Mouse (Mus musculus) heart, embryonic 14.5 days (tissue): ENCODE measurements around the gene Rad23a. TPM values are rescaled to one million over a fixed set of nuclear protein-coding genes. Genes with fewer than 3 reads are reported as not detected.

ENCODE experiments used
- ATAC-seq: fragments of 200-750 bp; cut with Nextera tagmentation; 2 replicates; pipeline ENCODE4 v1.8.0; 2017; ENCODE audit warnings: low read depth, moderate TSS enrichment; ENCODE audit not compliant: insufficient number of reproducible peaks, insufficient read depth, low FRiP score
- H3K27ac ChIP-seq, 2 experiments: fragments of 200-500 bp in 1 of 2; fragments of 300-500 bp in 1 of 2; sonication (generic) in 1 of 2; replicated peaks in 1 of 2; 2 replicates each; pipeline ENCODE4 v1.5.1; 2012 to 2014; ENCODE audit warnings: low read depth in 2 of 2, low read length in 2 of 2, control low read depth in 1 of 2, mild to moderate bottlenecking in 1 of 2, mixed read lengths in 1 of 2; ENCODE audit not compliant: control insufficient read depth in 1 of 2, insufficient read depth in 1 of 2
- H3K27me3 ChIP-seq: fragments of 300-500 bp; sonication (generic); 2 replicates; pipeline ENCODE4 v1.6.1; 2014; ENCODE audit warnings: mild to moderate bottlenecking, low read length, control low read depth; ENCODE audit not compliant: control insufficient read depth, insufficient read depth
- H3K36me3 ChIP-seq: fragments of 300-500 bp; sonication (generic); 2 replicates; pipeline ENCODE4 v1.6.1; 2014; ENCODE audit warnings: mild to moderate bottlenecking, control low read depth, low read length, mixed read lengths; ENCODE audit not compliant: control insufficient read depth, insufficient read depth
- H3K4me1 ChIP-seq, 2 experiments: fragments of 200-500 bp in 1 of 2; fragments of 300-500 bp in 1 of 2; sonication (generic) in 1 of 2; 2 replicates each; pipeline ENCODE4 v1.6.1; 2012 to 2014; ENCODE audit warnings: low read length in 2 of 2, control low read depth in 1 of 2, mixed read lengths in 1 of 2; ENCODE audit not compliant: control insufficient read depth in 2 of 2, insufficient read depth in 2 of 2
- H3K4me2 ChIP-seq: fragments of 300-500 bp; sonication (generic); 2 replicates; pipeline ENCODE4 v1.6.1; 2014; ENCODE audit warnings: mild to moderate bottlenecking, low read length
- H3K4me3 ChIP-seq, 2 experiments: fragments of 200-500 bp in 1 of 2; fragments of 300-500 bp in 1 of 2; sonication (generic) in 1 of 2; 2 replicates each; pipeline ENCODE4 v1.5.1; 2012 to 2014; ENCODE audit warnings: low read length in 2 of 2, mild to moderate bottlenecking in 2 of 2, control low read depth in 1 of 2, low read depth in 1 of 2, moderate library complexity in 1 of 2; ENCODE audit not compliant: control insufficient read depth in 1 of 2, insufficient read depth in 1 of 2
- H3K9ac ChIP-seq: fragments of 300-500 bp; sonication (generic); 2 replicates; pipeline ENCODE4 v1.6.1; 2014; ENCODE audit warnings: mild to moderate bottlenecking, low read length
- H3K9me3 ChIP-seq: fragments of 300-500 bp; sonication (generic); 2 replicates; pipeline ENCODE4 v1.6.1; 2016; ENCODE audit warnings: low read length, control low read depth; ENCODE audit not compliant: control insufficient read depth
- WGBS: fragments of 180-500 bp; shearing (Covaris S2); extraction: QIAGEN DNeasy Blood & Tissue Kit; methylation state at CpG from one replicate; pipeline ENCODE4 v1.1.7; 2014; 5-methylcytosine and 5-hydroxymethylcytosine counted together
- microRNA-seq: library from miRNA; unstranded; fragments of <30 nt; microRNA quantifications from one replicate; pipeline ENCODE4, GENCODE M21; 2016
- polyA plus RNA-seq: library from polyadenylated mRNA; unstranded; fragments of >200 nt; fragmentation: Nextera tagmentation; extraction: Ambion mirVana; gene quantifications from 2 replicates; pipeline ENCODE4 v1.2.1, GENCODE M21; 2014

Gene Rad23a
- polyA plus RNA-seq, 1 experiment from 2014 or later: 122 TPM

GRCm38 (mm10) chr8:84785506-84785755, 55.0 kb downstream of the Rad23a start:
- H3K27ac ChIP-seq: no peak overlapping the region
- 8% methylated on average over 11 of the region's 11 CpGs for WGBS
- H3K9me3 ChIP-seq: no peaks in the 10 kb centered on the region
- no peaks in the 10 kb centered on the region for H3K36me3 ChIP-seq
- peak overlapping the region; percentile 50; the same call in 1 of the 2 replicates for H3K4me2 ChIP-seq
- H3K27me3 ChIP-seq: peaks cover 96% of the 10 kb centered on the region
- ATAC-seq: no peak
- H3K9ac ChIP-seq: no peak overlapping the region
- no peak overlapping the region for H3K4me3 ChIP-seq
- peaks cover 37 to 64% of the 10 kb centered on the region in 2 experiments for H3K4me1 ChIP-seq

- H3K9me3 ChIP-seq: no peaks in the 10 kb centered on the region
- no peak for ATAC-seq
- peaks cover 98% of the 10 kb centered on the region for H3K27me3 ChIP-seq
- H3K4me3 ChIP-seq: peak overlapping the region; percentile 3 to 21; a peak in 3 of 4 replicates
- peak overlapping the region; percentile 27; the same call in 1 of the 2 replicates for H3K9ac ChIP-seq
- 2% methylated on average over 48 of the region's 48 CpGs for WGBS
- no peaks in the 10 kb centered on the region for H3K36me3 ChIP-seq
- peak overlapping the region; percentile 50 for H3K4me2 ChIP-seq
- no peak overlapping the region for H3K27ac ChIP-seq
- peaks cover 32 to 62% of the 10 kb centered on the region in 2 experiments for H3K4me1 ChIP-seq
Observed at GRCm38 (mm10) chr8:84784681-84785505, 55.6 kb downstream of the Rad23a start.

Small RNA genes lying within 50 kb of the gene (microRNA-seq; reads per million reads assigned to microRNA genes)
- gene Mir7069: 2.8 reads per million, percentile 3 among the genes with 10 or more reads in this experiment

Other genes starting within 250 kb of the Rad23a start
- 36.4 and 43.8 TPM in 2 replicates for gene Ier2, start 177.8 kb downstream of the Rad23a start, polyA plus RNA-seq
- gene Trmt1, start 154.4 kb downstream of the Rad23a start, polyA plus RNA-seq: 46.1 and 50.0 TPM in 2 replicates
- gene Nacc1, start 152.8 kb downstream of the Rad23a start, polyA plus RNA-seq: 15.1 and 17.4 TPM in 2 replicates
- 12.1 and 13.7 TPM in 2 replicates for gene Lyl1, start 139.2 kb downstream of the Rad23a start, polyA plus RNA-seq
- 5.2 and 5.9 TPM in 2 replicates for gene G430095P16Rik, start 117.7 kb downstream of the Rad23a start, polyA plus RNA-seq
- 16.3 and 16.8 TPM in 2 replicates for gene Nfix, start 40.3 kb downstream of the Rad23a start, polyA plus RNA-seq
- gene Dand5, start 17.8 kb downstream of the Rad23a start, polyA plus RNA-seq: 5.9 and 6.6 TPM in 2 replicates
- 49.9 and 53.0 TPM in 2 replicates for gene Gadd45gip1, start 9.1 kb downstream of the Rad23a start, polyA plus RNA-seq
- gene Calr, start 6.3 kb upstream of the Rad23a start, polyA plus RNA-seq: 500 and 527 TPM in 2 replicates
- gene Farsa, start 16.3 kb upstream of the Rad23a start, polyA plus RNA-seq: 47.6 and 50.7 TPM in 2 replicates
- 23.7 and 25.2 TPM in 2 replicates for gene Syce2, start 31.4 kb upstream of the Rad23a start, polyA plus RNA-seq
- gene Gcdh, start 53.3 kb upstream of the Rad23a start, polyA plus RNA-seq: 34.0 and 38.6 TPM in 2 replicates
- gene Klf1, start 61.3 kb upstream of the Rad23a start, polyA plus RNA-seq: 1.8 and 2.5 TPM in 2 replicates
- gene Dnase2a, start 67.9 kb upstream of the Rad23a start, polyA plus RNA-seq: 4.5 and 5.5 TPM in 2 replicates
- 0.08 and 0.23 TPM in 2 replicates for gene Mast1, start 96.7 kb upstream of the Rad23a start, polyA plus RNA-seq
- 0.12 TPM in 1 of 2 replicates, not detected in the other for gene Rtbdn, start 106.3 kb upstream of the Rad23a start, polyA plus RNA-seq
- not detected in 2 replicates for gene Gm49661, start 128.8 kb upstream of the Rad23a start, polyA plus RNA-seq
- 792 and 804 TPM in 2 replicates for gene Prdx2, start 128.9 kb upstream of the Rad23a start, polyA plus RNA-seq
- 71.8 and 80.8 TPM in 2 replicates for gene Rnaseh2a, start 129.1 kb upstream of the Rad23a start, polyA plus RNA-seq
- 10.1 and 10.9 TPM in 2 replicates for gene Junb, start 138.1 kb upstream of the Rad23a start, polyA plus RNA-seq
- gene Hook2, start 149.9 kb upstream of the Rad23a start, polyA plus RNA-seq: 5.0 and 5.1 TPM in 2 replicates
- gene Best2, start 173.9 kb upstream of the Rad23a start, polyA plus RNA-seq: not detected in 2 replicates
- 91.5 and 109 TPM in 2 replicates for gene Asna1, start 184.6 kb upstream of the Rad23a start, polyA plus RNA-seq
- gene Trir, start 186.2 kb upstream of the Rad23a start, polyA plus RNA-seq: 92.0 and 95.9 TPM in 2 replicates
- gene Tnpo2, start 196.2 kb upstream of the Rad23a start, polyA plus RNA-seq: 13.0 and 15.2 TPM in 2 replicates
- 16.6 and 21.6 TPM in 2 replicates for gene Fbxw9, start 219.4 kb upstream of the Rad23a start, polyA plus RNA-seq
- gene Gm5741, start 227.3 kb upstream of the Rad23a start, polyA plus RNA-seq: not detected in 2 replicates
- gene Dhps, start 231.1 kb upstream of the Rad23a start, polyA plus RNA-seq: 50.7 and 55.8 TPM in 2 replicates
- gene Wdr83os, start 240.1 kb upstream of the Rad23a start, polyA plus RNA-seq: 125 and 136 TPM in 2 replicates
- gene Wdr83, start 240.6 kb upstream of the Rad23a start, polyA plus RNA-seq: 35.4 and 43.0 TPM in 2 replicates
- 32.9 and 35.7 TPM in 2 replicates for gene Man2b1, start 242.6 kb upstream of the Rad23a start, polyA plus RNA-seq